Mouse (Mus musculus) CH12.LX (cell line): ENCODE measurements at regions not wholly inside any gene's neighbourhood (a gene's known extent, or its start where the extent isn't known, plus 50 kb on each side); places are given as distances from the start of the nearest gene placed in this dataset.
"Not testable (repeated sequence)": the region's sequence is repeated elsewhere in the genome, so short reads cannot be mapped to it uniquely, and the experiment has no call there.

Experiments used
- DNase-seq: peaks from one replicate; pipeline ENCODE4 v3.0.0-alpha.2; 2013; ENCODE audit errors: extremely low read depth
- H3K27ac ChIP-seq: 2 replicates; pipeline ENCODE4 v1.5.1; 2012; ENCODE audit warnings: low read depth, mild to moderate bottlenecking, control low read depth, moderate library complexity; ENCODE audit not compliant: insufficient read depth
- H3K27me3 ChIP-seq: replicated peaks from 2 replicates; pipeline ENCODE3; 2012; ENCODE audit warnings: inconsistent platforms
- H3K36me3 ChIP-seq, 2 experiments: replicated peaks in 1 of 2; 2 replicates each; pipeline versions ENCODE3 to v1.6.1; 2012; ENCODE audit warnings: inconsistent platforms in 1 of 2, low read length in 1 of 2, mild to moderate bottlenecking in 1 of 2, mixed read lengths in 1 of 2, moderate library complexity in 1 of 2; ENCODE audit not compliant: control insufficient read depth in 1 of 2, insufficient read depth in 1 of 2
- H3K4me1 ChIP-seq, 2 experiments: 2 replicates each; pipeline ENCODE4 v1.6.1; 2012; ENCODE audit warnings: inconsistent platforms in 1 of 2, moderate library complexity in 1 of 2; ENCODE audit not compliant: insufficient read depth in 2 of 2, control insufficient read depth in 1 of 2
- H3K4me2 ChIP-seq: 2 replicates; pipeline ENCODE4 v1.6.1; 2012; ENCODE audit warnings: low read depth, mild to moderate bottlenecking, control low read depth; ENCODE audit not compliant: poor library complexity, insufficient read depth, severe bottlenecking
- H3K4me3 ChIP-seq, 3 experiments: fragments of 150-350 bp in 1 of 3; sonication (generic) in 1 of 3; replicated peaks in 1 of 3; 2 replicates each; pipeline versions ENCODE3 to v1.5.1; 2011 to 2012; ENCODE audit warnings: low read depth in 2 of 3, low read length in 2 of 3, mild to moderate bottlenecking in 2 of 3, moderate library complexity in 2 of 3, control low read depth in 1 of 3, improper control_type of control experiment in 1 of 3, inconsistent platforms in 1 of 3, mixed read lengths in 1 of 3; ENCODE audit not compliant: poor library complexity in 1 of 3
- H3K79me2 ChIP-seq: replicated peaks from 2 replicates; pipeline ENCODE4 v1.6.1; 2012; ENCODE audit warnings: mild to moderate bottlenecking, moderate library complexity; ENCODE audit not compliant: control insufficient read depth, poor library complexity, insufficient read depth, severe bottlenecking; ENCODE audit errors: extremely low read depth
- H3K9ac ChIP-seq: 2 replicates; pipeline ENCODE4 v1.6.1; 2012; ENCODE audit warnings: low read depth, mild to moderate bottlenecking, control low read depth, moderate library complexity; ENCODE audit not compliant: insufficient read depth
- H3K9me3 ChIP-seq: replicated peaks from 2 replicates; pipeline ENCODE3; 2012; ENCODE audit warnings: low read length, inconsistent platforms, mixed read lengths
- BHLHE40 ChIP-seq: IDR thresholded peaks from 2 replicates; pipeline ENCODE4 v1.6.1; 2011; ENCODE audit warnings: mild to moderate bottlenecking, low read depth, low read length, improper control_type of control experiment
- CTCF ChIP-seq, 2 experiments: IDR thresholded peaks in 1 of 2; conservative IDR thresholded peaks in 1 of 2; 2 replicates each; pipeline ENCODE4 v1.5.1; 2011 to 2012; ENCODE audit warnings: low read depth in 2 of 2, low read length in 2 of 2, improper control_type of control experiment in 1 of 2, inconsistent platforms in 1 of 2, mild to moderate bottlenecking in 1 of 2, moderate library complexity in 1 of 2
- E2F4 ChIP-seq: IDR thresholded peaks from 2 replicates; pipeline ENCODE4 v1.6.1; 2011; ENCODE audit warnings: low read depth, low read length, improper control_type of control experiment; ENCODE audit not compliant: insufficient replicate concordance
- ELF1 ChIP-seq: IDR thresholded peaks from 2 replicates; pipeline ENCODE4 v1.6.1; 2014; ENCODE audit warnings: low read depth, mild to moderate bottlenecking, inconsistent platforms, low read length, improper control_type of control experiment
- ETS1 ChIP-seq: conservative IDR thresholded peaks from 2 replicates; pipeline ENCODE4 v1.6.1; 2012; ENCODE audit warnings: low read depth, mild to moderate bottlenecking, inconsistent platforms, low read length, improper control_type of control experiment, moderate library complexity
- GABPA ChIP-seq: IDR thresholded peaks from 2 replicates; pipeline ENCODE4 v1.6.1; 2012; ENCODE audit warnings: low read depth, low read length, improper control_type of control experiment, inconsistent platforms; ENCODE audit not compliant: insufficient replicate concordance
- HCFC1 ChIP-seq: IDR thresholded peaks from 2 replicates; pipeline ENCODE4 v1.6.1; 2012; ENCODE audit warnings: low read depth, mild to moderate bottlenecking, inconsistent platforms, low read length, improper control_type of control experiment
- JUND ChIP-seq: conservative IDR thresholded peaks from 2 replicates; pipeline ENCODE4 v1.6.1; 2011; ENCODE audit warnings: low read depth, low read length, improper control_type of control experiment
- MAFK ChIP-seq: IDR thresholded peaks from 2 replicates; pipeline ENCODE4 v1.6.1; 2011; ENCODE audit warnings: low read length, improper control_type of control experiment; ENCODE audit not compliant: insufficient replicate concordance
- MAX ChIP-seq: IDR thresholded peaks from 2 replicates; pipeline ENCODE4 v1.6.1; 2011; ENCODE audit warnings: low read length, improper control_type of control experiment
- MXI1 ChIP-seq: IDR thresholded peaks from 2 replicates; pipeline ENCODE4 v1.6.1; 2011; ENCODE audit warnings: mild to moderate bottlenecking, low read depth, low read length, improper control_type of control experiment
- RCOR1 ChIP-seq: conservative IDR thresholded peaks from 2 replicates; pipeline ENCODE4 v1.6.1; 2012; ENCODE audit warnings: low read depth, mild to moderate bottlenecking, inconsistent platforms, low read length, improper control_type of control experiment
- SIN3A ChIP-seq: IDR thresholded peaks from 2 replicates; pipeline ENCODE4 v1.6.1; 2012; ENCODE audit warnings: low read length, improper control_type of control experiment, inconsistent platforms
- SMC3 ChIP-seq: IDR thresholded peaks from 2 replicates; pipeline ENCODE4 v1.6.1; 2011; ENCODE audit warnings: low read depth, low read length, improper control_type of control experiment
- TBP ChIP-seq: conservative IDR thresholded peaks from 2 replicates; pipeline ENCODE4 v1.6.1; 2011; ENCODE audit warnings: low read depth, low read length, improper control_type of control experiment
- TCF12 ChIP-seq: IDR thresholded peaks from 2 replicates; pipeline ENCODE4 v1.6.1; 2014; ENCODE audit warnings: low read depth, mild to moderate bottlenecking, inconsistent platforms, low read length, improper control_type of control experiment
- USF1 ChIP-seq: IDR thresholded peaks from 2 replicates; pipeline ENCODE4 v1.6.1; 2014; ENCODE audit warnings: low read depth, mild to moderate bottlenecking, inconsistent platforms, low read length, improper control_type of control experiment
- USF2 ChIP-seq: conservative IDR thresholded peaks from 2 replicates; pipeline ENCODE4 v1.6.1; 2011; ENCODE audit warnings: low read depth, low read length, improper control_type of control experiment
- ZC3H11A ChIP-seq: IDR thresholded peaks from 2 replicates; pipeline ENCODE4 v1.6.1; 2012; ENCODE audit warnings: low read depth, mild to moderate bottlenecking, inconsistent platforms, low read length, improper control_type of control experiment
- ZKSCAN1 ChIP-seq: IDR thresholded peaks from 2 replicates; pipeline ENCODE4 v1.6.1; 2012; ENCODE audit warnings: low read depth, inconsistent platforms, low read length, improper control_type of control experiment, borderline replicate concordance
- ZMIZ1 ChIP-seq: IDR thresholded peaks from 2 replicates; pipeline ENCODE4 v1.6.1; 2012; ENCODE audit warnings: low read depth, mild to moderate bottlenecking, inconsistent platforms, low read length, improper control_type of control experiment
- ZNF384 ChIP-seq: IDR thresholded peaks from 2 replicates; pipeline ENCODE4 v1.6.1; 2012; ENCODE audit warnings: low read depth, low read length, improper control_type of control experiment, inconsistent platforms
- dilution Hi-C: fragments of 300-500 bp; cut with MboI; formaldehyde crosslinking; loops from 2 replicates; pipeline ENCODE4 v1.14.3; 2020; ENCODE audit warnings: low sequenced_read_pairs; ENCODE audit not compliant: extremely low pct_unique_long_range_greater_than_20kb, extremely low pct_ligation_motif_present
- in situ Hi-C: fragments of 300-500 bp; cut with MboI; formaldehyde crosslinking; loops from 3 replicates; pipeline ENCODE4 v1.14.3; 2019; ENCODE audit warnings: low sequenced_read_pairs, low pct_ligation_motif_present, low pct_unique_long_range_greater_than_20kb, mixed read lengths

GRCm38 (mm10) chr1:164988982-164989381 is 53.7 kb upstream of the Xcl1 start:
- in situ Hi-C loops = no loop called here
- dilution Hi-C loops = no loop called here

GRCm38 (mm10) chr1:164988191-164988590 is 52.9 kb upstream of the Xcl1 start:
- H3K4me2 ChIP-seq = no peak overlapping the region
- no peak overlapping the region for H3K9ac ChIP-seq
- H3K4me1 ChIP-seq = peaks cover 0 to 24% of the 10 kb centered on the region in 2 experiments; a peak in 3 of 4 replicates
- dilution Hi-C loops (no loop called here), in situ Hi-C loops (no loop called here)
- peaks cover 3% of the 10 kb centered on the region for H3K9me3 ChIP-seq
- H3K27ac ChIP-seq = no peak overlapping the region
- H3K79me2 ChIP-seq = no peaks in the 10 kb centered on the region
- no peaks in the 10 kb centered on the region for H3K36me3 ChIP-seq
- no peaks in the 10 kb centered on the region for H3K27me3 ChIP-seq
- H3K4me3 ChIP-seq = no peak overlapping the region
- DNase-seq = no peak
- TF ChIP-seq SIN3A (no peak), TBP (no peak), GABPA (no peak), JUND (no peak), ETS1 (no peak), E2F4 (no peak), USF2 (no peak), ZKSCAN1 (no peak), ZNF384 (no peak)
- TF ChIP-seq, all 38 proteins: peak for 0

More at GRCm38 (mm10) chr1:164988982-164989381, 53.7 kb upstream of the Xcl1 start:
- Histone ChIP-seq H3K79me2 (no peaks in the 10 kb centered on the region), H3K27me3 (no peaks in the 10 kb centered on the region), H3K4me1 (peaks cover 0 to 24% of the 10 kb centered on the region in 2 experiments; a peak in 3 of 4 replicates), H3K9me3 (peaks cover 3% of the 10 kb centered on the region), H3K27ac (no peak overlapping the region), H3K4me2 (no peak overlapping the region), H3K4me3 (no peak overlapping the region), H3K9ac (no peak overlapping the region), H3K36me3 (no peaks in the 10 kb centered on the region)
- DNase-seq = no peak
- no peak for TF ChIP-seq SMC3
- no peak for TF ChIP-seq ZMIZ1
- TF ChIP-seq ZC3H11A = no peak
- no peak for TF ChIP-seq MXI1
- TF ChIP-seq TCF12 = no peak
- TF ChIP-seq CTCF (conservative IDR thresholded peaks at IDR 0.05 in 1 of 2, IDR thresholded peaks at IDR 0.05 in 1 of 2; ENCODE audit: low read depth in 2 of 2, low read length in 2 of 2) = no peak
- no peak for TF ChIP-seq USF1
- TF ChIP-seq ELF1 = no peak
- no peak for TF ChIP-seq BHLHE40
- no peak for TF ChIP-seq MAX
- TF ChIP-seq RCOR1 = no peak
- no peak for TF ChIP-seq ZNF384
- TF ChIP-seq MAFK = no peak
- no peak for TF ChIP-seq HCFC1

- H3K79me2 ChIP-seq, H3K9me3 ChIP-seq, DNase-seq, in situ Hi-C loops, H3K4me3 ChIP-seq, dilution Hi-C loops, H3K27ac ChIP-seq, H3K9ac ChIP-seq, H3K4me2 ChIP-seq, H3K36me3 ChIP-seq, H3K27me3 ChIP-seq: not testable (repeated sequence)
- peaks cover 0 to 24% of the 10 kb centered on the region in 2 experiments; a peak in 3 of 4 replicates for H3K4me1 ChIP-seq
These were observed 50.2 kb upstream of the Xcl1 start for GRCm38 (mm10) chr1:164985521-164985920.
